Mouse (Mus musculus): Measurements from ENCODE around the gene Eif4e3.

Eif4e3 gene

DNA sequence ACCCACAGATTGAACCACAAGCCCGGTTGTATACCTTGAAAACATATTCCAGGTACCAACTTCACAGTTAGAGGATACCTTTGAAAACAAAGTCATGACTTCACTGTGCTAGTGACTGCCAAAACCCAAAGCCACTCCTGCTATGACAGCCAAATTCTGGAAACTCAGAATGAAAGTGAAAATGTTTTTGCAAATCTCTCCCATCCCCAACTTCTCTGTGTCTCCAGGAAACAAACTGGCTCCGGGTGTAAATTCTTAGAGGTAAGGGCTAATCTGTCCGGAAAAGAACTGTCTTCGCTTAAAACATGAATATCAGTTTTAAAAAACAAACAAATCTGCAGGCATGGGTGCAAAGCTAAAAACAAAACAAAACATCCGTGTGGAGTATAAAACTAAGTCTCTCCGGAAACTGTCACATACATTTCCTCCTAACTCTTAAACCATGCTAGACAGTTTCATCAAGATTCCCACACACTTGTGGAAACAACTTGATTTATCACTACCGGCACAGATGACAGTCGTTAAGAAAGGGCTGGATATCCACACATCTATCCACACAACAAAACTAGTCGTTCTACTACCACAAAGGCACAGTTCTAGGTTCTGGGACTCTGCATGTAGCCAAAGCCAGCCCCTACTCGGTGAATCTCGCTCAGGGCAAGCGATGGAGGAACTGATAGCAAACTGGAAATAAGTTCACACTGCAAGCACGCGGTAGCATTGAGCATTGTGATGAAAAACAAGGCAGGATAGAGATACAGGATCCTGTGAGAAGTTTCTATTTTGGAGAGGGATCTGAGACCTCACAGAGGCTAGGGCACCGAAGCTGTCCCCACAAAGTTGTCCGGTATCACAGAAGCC lies 884 bp downstream of the Eif4e3 start:
- peak; percentile 18 to 58 for DNase-seq (ENCODE audit: inconsistent age in 2 of 2, low spot score in 1 of 2)

DNA sequence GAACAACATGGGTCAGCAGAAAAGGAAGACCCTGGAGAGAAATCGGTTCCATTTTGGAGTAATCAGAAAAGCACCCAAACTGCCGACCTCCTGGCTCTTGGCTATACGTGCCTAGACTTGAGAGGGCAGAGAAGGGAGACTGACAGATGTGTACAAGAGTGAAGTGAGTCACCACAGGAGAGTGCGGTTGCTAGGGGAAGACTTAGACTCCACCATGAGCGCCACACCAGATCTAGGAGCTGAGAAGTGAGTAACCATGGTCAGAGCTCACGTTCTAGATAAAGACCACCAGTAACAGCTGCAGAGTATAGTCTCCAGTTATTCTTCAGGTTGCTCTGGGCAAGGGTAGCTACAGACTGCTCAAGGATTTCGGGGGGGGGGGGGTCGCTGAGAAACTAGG lies 3.3 kb downstream of the Eif4e3 start:
- no peak for DNase-seq (ENCODE audit: inconsistent age in 2 of 2, low spot score in 1 of 2)

DNA sequence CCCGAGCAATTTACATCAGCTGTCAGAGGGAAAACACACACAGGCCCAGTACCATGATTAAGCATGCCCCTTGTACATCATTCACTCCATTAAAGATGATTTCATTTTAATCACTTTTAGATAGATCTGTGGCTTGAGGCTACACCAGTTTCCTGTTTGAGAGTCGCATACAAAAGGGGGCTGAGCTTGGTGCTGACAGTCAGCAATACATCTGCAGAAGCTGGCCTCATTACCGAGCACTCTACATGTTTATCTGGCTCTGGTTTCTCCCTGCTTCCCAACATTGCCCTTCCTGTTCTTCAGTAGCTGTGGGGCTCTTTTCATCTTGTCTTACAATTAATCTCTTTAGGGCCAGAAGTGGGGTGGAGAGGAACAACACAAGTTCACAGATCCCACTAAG lies 6.1 kb downstream of the Eif4e3 start:
- no peak for DNase-seq (ENCODE audit: inconsistent age in 2 of 2, low spot score in 1 of 2)

DNA sequence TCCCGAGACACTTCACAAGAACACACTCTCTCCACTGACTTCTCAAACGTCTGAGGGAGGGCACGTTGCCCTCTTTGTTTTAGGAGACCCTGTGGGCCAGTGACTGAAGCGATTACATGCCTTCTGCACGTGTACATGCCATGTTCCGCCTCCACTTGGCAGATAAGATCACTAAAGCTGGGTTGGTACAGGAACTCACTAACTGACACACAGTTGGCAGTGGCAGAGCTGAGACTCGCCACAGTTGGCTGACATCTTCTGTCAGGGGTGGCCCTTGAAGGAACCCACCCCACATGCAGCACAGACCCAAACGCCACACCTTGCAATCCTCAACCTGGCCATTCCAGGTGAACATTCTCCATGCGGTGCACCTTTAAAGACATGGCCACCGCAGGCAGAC lies 8.0 kb downstream of the Eif4e3 start:
- peak in 1 of 2 experiments; percentile 54 for DNase-seq (ENCODE audit: inconsistent age in 2 of 2, low spot score in 1 of 2)

DNA sequence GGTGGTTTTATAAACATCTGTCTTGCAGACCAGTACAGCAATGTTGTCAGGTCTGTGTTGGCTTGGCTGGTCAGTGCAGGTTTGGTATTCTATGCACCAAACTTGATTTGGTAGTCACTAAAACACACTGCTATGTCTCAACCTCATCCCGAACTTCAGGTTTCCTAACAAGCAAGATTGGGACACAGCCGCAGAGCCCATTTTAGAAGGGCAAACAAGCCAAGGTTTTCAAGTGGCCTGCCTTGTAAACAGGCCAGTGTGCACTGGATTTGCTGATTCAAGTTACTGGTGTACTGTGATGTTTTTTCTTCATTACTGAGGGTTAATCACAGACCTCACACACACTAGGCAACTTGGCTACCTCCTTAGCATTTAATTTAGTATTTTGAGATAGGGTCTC lies 10.5 kb downstream of the Eif4e3 start:
- peak in 1 of 2 experiments; percentile 46 for DNase-seq (ENCODE audit: inconsistent age in 2 of 2, low spot score in 1 of 2)

DNA sequence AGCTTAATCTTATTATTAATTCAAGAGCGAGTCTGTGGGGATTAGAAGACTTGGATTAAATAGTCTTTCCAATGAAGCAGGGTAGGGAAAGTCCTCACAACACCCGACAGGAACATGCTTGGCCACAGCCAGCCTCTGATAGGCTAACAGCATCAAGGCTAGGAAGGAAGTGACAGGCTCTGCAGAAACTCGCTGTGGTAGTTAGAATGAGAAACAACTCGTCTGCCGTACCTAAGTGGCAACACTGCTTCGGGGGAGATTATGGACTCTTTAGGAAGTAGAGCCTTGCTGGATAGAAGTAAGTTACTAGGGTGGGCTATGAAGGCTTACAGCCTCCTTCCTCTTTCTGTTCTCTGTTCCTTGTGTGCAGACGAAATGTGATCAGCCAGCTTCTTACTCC lies 11.1 kb downstream of the Eif4e3 start:
- DNase-seq (ENCODE audit: inconsistent age in 2 of 2, low spot score in 1 of 2): no peak

DNA sequence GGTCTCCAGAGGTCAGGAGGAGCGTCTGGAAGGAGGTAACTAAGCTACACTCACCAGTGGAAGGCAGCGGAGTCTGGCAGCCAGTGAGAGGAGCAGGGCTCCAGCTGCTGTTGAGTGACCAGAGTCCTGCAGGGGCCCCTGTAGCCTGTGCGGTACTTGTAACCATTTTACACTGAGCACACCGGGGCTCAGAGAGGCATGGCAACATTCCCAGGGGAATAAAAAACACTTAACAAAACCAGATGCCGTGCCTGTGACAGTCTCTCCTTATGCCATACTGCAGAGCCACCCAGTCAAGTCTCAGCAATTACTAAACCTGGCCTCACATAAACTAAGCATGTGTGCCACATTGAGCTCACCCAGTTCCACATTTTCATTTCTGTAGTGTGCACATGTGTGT lies 12.2 kb downstream of the Eif4e3 start:
- DNase-seq (ENCODE audit: inconsistent age in 2 of 2, low spot score in 1 of 2): no peak

DNA sequence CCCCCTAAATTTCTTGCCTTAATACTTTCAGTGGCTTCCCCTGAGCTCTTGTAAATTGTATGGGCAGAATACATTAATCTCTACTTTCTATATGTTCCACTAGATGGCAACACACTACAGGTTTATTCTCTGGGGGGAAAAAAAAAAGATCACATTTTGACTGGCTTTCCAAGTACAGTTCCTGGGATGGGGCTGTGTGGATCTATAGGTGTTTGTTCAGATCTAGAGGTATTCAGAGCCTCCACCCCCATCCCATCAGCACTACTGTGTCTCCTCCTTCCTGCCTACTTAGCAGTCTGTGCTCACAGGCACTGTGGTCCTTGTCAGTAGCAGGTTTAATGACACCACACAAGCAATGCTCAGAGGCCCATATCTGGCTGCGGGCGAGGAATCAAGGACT lies 14.2 kb downstream of the Eif4e3 start:
- DNase-seq (ENCODE audit: inconsistent age in 2 of 2, low spot score in 1 of 2): no peak

DNA sequence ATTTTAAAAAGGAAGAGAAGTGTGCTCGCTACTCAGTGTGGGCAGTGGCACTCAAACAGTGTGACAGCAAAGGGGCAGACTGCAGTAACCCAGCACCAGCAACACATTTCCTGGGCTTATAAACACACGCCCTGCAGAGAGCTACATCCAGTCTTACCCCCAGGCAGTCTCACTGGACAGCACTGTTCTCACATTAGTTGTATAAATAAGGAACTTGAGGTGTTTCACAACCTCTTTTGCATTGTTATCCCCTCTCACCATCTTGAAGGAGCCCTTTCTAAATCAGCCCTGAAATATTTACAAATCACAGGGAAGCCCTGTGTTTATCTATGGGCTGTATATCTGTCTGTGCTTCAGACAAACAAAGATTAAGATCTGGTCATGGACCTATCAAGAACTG lies 17.3 kb downstream of the Eif4e3 start:
- DNase-seq (ENCODE audit: inconsistent age in 2 of 2, low spot score in 1 of 2): no peak

DNA sequence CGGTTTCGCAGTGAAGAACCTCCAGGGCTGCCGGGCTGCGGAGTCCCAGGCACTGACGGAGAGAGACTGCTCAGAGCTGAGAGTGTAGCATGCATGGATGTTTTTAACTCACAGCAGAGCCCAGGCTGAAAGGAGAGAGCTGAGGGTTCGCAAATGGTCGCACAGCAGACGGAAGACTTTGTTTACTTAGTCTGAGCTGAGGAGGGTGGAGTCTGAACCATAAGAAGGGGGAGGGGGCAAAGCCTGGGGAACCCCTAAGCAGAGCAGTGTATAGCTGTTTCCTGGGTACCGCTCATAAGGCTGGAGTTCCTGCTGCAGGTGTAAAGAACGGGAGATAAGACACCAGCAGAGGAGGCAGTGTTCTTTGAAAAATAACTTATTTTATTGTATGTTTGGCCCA lies 20.2 kb downstream of the Eif4e3 start:
- DNase-seq (ENCODE audit: inconsistent age in 2 of 2, low spot score in 1 of 2): no peak

DNA sequence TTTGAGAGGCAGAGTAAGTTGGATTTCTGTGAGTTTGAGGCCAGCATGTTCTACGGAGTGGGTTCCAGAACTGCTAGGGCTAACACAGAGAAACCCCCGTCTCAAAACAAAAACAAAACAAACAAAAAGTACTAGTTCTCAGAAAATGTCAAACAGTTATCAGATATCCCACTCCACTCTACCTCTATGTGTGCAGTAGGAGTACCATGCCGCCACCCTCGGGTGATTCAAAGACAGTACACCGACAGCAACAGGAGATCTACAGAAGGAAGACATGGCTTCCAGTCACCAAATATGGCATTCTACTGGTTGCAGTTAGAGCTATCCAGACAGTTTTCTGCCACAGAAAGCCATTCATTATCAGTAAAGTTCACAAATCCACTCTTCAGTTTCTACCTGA lies 21.7 kb downstream of the Eif4e3 start:
- no peak for DNase-seq (ENCODE audit: inconsistent age in 2 of 2, low spot score in 1 of 2)

DNA sequence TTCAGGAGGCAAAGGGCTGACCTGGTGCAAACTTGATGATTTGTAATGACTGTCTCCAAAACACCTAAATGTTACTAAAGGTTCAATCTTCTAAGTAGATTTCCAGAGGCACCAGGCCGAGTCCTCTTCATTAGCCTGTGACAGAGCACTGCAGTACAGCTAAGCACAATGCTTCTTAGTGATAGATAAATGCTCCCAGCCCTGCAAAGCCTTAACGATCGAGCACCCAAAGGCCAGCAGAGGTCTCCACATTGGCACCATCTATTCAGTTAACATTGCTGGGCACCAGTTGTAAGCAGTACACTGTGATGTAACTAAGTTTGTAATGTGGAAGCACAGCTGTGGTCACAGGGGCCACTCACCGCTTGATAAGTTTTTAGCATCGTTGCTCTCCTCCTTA lies 22.2 kb downstream of the Eif4e3 start:
- peak; percentile 18 to 59 for DNase-seq (ENCODE audit: inconsistent age in 2 of 2, low spot score in 1 of 2)

DNA sequence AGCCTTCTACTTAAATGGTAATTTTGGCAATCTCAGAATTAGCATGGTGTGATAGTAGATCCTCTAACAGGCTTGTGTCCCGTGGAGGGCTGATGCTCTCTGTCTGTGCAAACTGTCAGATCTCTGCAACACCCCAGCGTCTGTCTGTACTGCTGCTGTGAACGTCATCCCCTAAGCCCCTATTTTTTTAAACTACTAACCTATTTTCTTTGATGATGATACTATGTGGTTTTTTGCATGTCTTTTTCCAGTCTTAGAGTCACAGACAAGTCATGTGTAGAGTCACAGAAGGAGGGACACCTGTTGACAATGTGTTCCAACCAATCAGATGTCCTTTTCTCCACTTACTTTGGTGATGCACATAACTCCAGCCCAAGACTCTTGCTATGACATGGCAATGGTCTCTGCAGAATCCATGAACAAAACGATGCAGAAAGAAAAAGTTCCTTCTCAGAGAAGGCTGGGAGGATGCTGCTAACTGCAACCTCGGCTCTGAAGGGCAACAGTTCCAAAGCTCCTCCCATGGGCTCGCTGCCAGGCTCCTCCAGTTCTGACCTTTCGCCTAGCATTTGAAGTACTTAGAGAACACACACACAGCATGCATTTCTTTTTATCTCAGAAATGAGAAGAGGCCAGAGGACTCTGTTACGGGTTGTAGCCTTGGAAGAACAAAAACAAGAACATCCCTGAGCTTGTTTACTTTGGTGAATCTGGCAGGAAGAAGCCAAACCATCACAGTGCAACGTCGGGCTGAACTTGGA lies 23.0 kb downstream of the Eif4e3 start:
- peak; percentile 86 to 91 for DNase-seq (ENCODE audit: inconsistent age in 2 of 2, low spot score in 1 of 2)

DNA sequence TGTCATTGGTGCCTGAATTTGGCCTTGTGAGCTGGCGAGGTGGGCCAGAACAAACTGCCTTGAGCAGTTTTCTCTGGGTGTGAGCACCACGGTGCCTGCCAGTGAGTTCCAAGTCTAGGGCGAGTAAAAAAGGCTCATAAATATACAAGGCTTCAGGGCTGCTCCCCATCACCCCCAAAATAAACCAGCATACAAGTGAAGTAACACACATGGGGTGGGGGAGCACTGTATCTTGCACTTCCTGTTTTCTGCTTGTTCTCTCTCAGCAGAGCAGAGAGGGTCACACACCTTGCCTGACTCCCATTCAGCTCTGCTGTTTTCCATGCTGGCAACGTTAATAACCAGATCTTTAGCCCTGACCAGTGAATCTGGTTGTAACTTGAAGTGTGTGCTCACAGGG lies 29.1 kb downstream of the Eif4e3 start:
- no peak for DNase-seq (ENCODE audit: inconsistent age in 2 of 2, low spot score in 1 of 2)

DNA sequence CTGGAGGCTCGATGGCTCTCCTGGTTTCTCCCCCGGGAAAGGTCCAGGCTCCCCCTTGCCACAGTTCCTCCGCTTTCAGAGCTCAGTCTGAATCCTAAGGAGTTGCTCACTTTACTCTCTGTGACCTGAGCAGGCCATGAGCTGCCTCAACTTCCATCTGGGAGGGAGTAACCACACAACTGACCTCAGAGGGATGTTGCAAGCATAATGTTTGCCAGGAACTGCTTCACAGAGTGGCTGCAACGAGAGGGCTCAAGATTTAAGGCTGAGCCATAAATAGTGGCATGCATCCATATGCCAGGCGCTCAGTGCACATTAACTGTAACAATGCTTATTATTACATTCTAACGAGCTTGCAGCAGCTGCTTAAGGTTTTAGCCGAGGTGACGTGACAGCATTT lies 29.8 kb downstream of the Eif4e3 start:
- DNase-seq (ENCODE audit: inconsistent age in 2 of 2, low spot score in 1 of 2): no peak

DNA sequence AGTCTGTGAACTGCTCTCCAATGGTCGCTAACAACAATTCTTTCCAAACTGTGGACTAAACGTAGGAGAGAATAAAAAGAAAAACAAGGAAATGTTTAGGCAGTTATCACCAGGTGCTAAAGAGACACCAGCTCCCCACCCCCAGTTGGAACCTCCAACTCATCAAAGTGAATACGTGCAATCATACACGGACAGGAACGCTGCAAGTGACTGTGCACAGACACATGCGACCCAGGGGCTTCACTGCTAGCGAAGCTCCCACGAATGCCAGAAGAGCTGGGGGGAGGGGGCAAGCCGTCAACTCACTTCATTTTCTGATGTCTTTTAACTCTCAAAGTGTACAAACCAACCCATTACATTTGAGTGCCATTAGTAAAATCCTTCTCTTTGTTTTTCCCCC lies 30.4 kb downstream of the Eif4e3 start:
- DNase-seq (ENCODE audit: inconsistent age in 2 of 2, low spot score in 1 of 2): no peak

DNA sequence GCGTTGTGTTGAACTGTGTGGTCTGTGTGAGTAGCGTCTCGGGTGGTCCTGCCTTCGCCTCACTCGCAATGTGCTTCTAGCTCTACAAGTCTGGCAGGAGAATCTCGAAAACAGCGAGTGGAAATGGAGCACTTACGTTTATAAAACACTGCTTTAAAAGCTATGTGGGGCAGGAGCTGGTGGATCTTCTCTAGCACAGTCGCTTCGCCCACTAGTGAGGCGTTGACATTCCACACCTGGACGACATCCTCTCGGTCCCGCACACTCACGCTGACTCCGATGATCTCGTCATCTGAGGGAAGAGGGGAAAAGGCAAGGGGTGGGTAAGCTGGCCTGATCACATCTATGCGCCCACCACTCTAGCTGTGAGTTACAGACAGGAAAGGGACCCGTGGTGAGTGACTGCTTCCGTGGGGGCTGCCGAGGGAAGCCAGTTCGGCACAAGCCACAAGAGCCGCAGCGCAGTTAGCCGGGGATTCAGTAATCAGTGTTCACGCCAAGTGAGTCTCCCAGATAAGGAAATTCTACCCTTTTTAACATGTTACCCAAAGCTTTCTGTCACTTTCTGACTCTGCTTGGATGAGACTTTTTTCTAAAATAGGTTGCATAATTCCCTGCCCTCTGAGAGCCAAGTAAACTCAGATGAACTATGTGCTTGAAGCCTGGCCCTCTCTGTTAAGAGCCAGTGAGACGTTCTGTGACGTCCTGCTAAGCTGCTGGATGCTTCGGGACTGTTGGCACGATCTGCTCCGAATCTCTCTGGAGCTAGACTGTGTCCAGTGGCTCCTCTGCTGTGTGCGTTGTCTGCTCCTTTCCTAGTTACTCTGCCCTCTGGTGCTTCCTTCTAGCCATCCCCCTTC lies 34.2 kb downstream of the Eif4e3 start:
- DNase-seq (ENCODE audit: inconsistent age in 2 of 2, low spot score in 1 of 2): no peak

DNA sequence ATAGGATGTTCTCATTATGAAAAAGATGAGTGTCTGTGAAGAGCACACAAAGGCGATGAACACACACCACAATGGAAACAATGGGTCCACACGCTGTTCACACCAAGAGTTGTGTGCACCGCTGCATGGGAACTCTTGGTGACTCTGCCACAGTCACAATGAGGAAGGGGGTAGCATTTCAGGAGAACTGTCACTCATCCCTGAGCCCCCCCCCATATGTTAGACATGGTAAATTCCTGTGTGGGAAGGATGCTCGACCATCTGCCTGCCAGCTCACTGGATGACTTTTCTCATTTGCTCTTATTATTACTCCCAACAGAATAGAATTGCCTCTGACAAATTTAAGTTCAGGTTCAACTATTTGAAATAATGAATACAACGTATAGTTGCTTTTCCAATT lies 34.9 kb downstream of the Eif4e3 start:
- no peak for DNase-seq (ENCODE audit: inconsistent age in 2 of 2, low spot score in 1 of 2)

DNA sequence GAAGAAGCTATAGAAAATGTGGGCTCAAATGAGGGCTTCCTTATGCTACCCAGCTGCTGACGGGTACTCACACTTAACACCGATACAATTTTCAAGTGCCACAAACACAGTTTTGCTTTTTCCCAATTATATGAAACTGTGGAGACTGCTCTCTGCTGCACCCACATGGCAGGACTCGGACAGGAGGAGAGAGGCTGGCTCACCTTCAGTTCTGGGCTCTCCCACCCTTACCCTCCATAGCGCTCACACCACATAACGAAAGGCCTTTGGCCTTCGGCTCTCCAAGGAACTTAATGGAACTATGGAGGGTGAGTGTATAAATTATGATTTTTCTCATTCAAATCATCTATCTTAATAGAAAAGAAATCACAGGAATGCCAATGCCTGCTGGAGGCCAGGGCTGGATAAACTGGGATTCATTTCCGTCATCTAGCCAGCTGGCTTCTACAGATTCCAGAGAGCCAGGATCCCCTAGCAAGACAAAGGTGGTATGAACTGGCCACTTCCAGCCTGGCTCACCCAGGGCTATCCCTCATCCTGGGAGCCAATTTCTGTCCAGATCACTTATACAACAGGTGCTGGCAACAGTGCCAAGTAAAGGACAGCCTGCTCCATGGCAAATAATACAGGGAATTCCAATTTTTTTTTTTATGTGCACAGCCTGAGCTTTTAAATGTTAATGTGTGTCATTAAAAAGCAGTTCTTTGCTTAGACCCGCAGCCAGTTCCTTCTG lies 36.7 kb downstream of the Eif4e3 start:
- DNase-seq (ENCODE audit: inconsistent age in 2 of 2, low spot score in 1 of 2): no peak

DNA sequence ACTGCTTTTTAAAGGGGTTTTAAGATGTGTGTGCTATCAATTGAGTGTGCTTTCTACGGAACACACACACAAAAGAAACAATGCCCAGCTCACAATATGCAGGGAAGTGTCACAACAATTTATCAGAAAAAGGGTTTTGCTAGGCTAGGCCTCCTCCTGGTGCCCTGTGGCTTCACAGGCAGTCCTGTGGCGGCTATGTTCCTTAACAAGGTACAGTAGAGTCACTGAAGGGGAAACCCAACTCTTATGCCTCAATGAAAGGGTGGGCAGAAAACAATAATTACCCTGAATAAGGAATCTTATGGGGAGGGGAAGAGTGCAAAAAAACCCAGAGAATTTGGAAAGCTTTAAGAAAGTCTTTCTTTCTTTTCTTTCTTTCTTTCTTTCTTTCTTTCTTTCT lies 40.2 kb downstream of the Eif4e3 start:
- DNase-seq (ENCODE audit: inconsistent age in 2 of 2, low spot score in 1 of 2): no peak

DNA sequence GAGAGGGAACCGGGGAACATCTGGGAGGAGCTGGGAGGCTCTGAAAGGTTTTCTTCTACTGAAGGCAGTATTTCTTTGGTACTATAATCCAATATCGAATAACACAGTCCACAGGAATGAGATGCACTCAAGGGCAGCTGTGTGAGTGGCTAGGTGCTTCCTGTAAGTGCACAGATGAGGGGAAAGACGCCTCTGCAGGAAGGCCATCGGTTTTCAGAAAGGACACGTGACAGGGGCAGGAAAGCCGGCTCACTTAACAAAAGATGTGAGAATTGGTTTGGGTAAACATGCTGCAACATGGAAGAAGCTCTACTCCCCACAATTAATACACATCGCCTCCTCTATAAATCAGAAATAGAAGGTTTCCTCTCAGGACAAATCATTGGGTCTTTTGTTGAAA lies 40.8 kb downstream of the Eif4e3 start:
- no peak for DNase-seq (ENCODE audit: inconsistent age in 2 of 2, low spot score in 1 of 2)

Data from adrenal gland, adult (tissue).